Mouse (Mus musculus) liver, postnatal 0 days (tissue): ENCODE measurements at regions not wholly inside any gene's neighbourhood (a gene's known extent, or its start where the extent isn't known, plus 50 kb on each side); places are given as distances from the start of the nearest gene placed in this dataset.

Source experiments
- CTCF ChIP-seq: sonication (generic); IDR thresholded peaks from 2 replicates; pipeline ENCODE4 v1.5.1; 2016; ENCODE audit warnings: antibody characterized with exemption, low read depth
- EP300 ChIP-seq: IDR thresholded peaks from 2 replicates; pipeline ENCODE4 v1.6.1; 2016; ENCODE audit warnings: antibody characterized with exemption, low read depth, mild to moderate bottlenecking

- TF ChIP-seq CTCF (no peak), EP300 (no peak)
Observed at GRCm38 (mm10) chr17:83936677-83937076, 88.9 kb upstream of the Haao start.
